Mouse (Mus musculus) liver, embryonic 12.5 days (tissue): ENCODE data around the gene Gmcl1. TPM values are rescaled to one million over a fixed set of nuclear protein-coding genes. Genes with fewer than 3 reads are reported as not detected.

ENCODE experiments used
- ATAC-seq: fragments of 200-750 bp; cut with Nextera tagmentation; 2 replicates; pipeline ENCODE4 v1.8.0; 2017; ENCODE audit warnings: moderate number of reproducible peaks, mild to moderate bottlenecking, moderate library complexity
- H3K27ac ChIP-seq: fragments of 300-500 bp; sonication (generic); 2 replicates; pipeline ENCODE4 v1.5.1; 2016; ENCODE audit warnings: mild to moderate bottlenecking
- H3K27me3 ChIP-seq: fragments of 300-500 bp; sonication (generic); replicated peaks from 2 replicates; pipeline ENCODE4 v1.6.1; 2016; ENCODE audit warnings: mild to moderate bottlenecking, moderate library complexity
- H3K36me3 ChIP-seq: fragments of 300-500 bp; sonication (generic); 2 replicates; pipeline ENCODE4 v1.6.1; 2016; ENCODE audit warnings: mild to moderate bottlenecking, moderate library complexity
- H3K4me1 ChIP-seq: fragments of 300-500 bp; sonication (generic); 2 replicates; pipeline ENCODE4 v1.6.1; 2016
- H3K4me2 ChIP-seq: fragments of 300-500 bp; sonication (generic); 2 replicates; pipeline ENCODE4 v1.6.1; 2016; ENCODE audit warnings: mild to moderate bottlenecking, moderate library complexity
- H3K4me3 ChIP-seq: fragments of 300-500 bp; sonication (generic); 2 replicates; pipeline ENCODE4 v1.5.1; 2016; ENCODE audit warnings: mild to moderate bottlenecking, moderate library complexity
- H3K9ac ChIP-seq: fragments of 300-500 bp; sonication (generic); 2 replicates; pipeline ENCODE4 v1.6.1; 2016; ENCODE audit warnings: mild to moderate bottlenecking, moderate library complexity
- H3K9me3 ChIP-seq: fragments of 300-500 bp; sonication (generic); replicated peaks from 2 replicates; pipeline ENCODE4 v1.6.1; 2016; ENCODE audit warnings: mild to moderate bottlenecking, moderate library complexity
- WGBS: fragments of 180-500 bp; shearing (Covaris S2); methylation state at CpG from one replicate; pipeline ENCODE4 v1.1.7; 2016; ENCODE audit not compliant: insufficient replicate concordance; 5-methylcytosine and 5-hydroxymethylcytosine counted together
- polyA plus RNA-seq: library from polyadenylated mRNA; unstranded; fragments of >200 nt; fragmentation: Nextera tagmentation; extraction: Ambion mirVana; gene quantifications from 2 replicates; pipeline ENCODE4 v1.2.1, GENCODE M21; 2016

The Gmcl1 gene
- polyA plus RNA-seq, 1 experiment from 2014 or later: 17.5 TPM

DNA sequence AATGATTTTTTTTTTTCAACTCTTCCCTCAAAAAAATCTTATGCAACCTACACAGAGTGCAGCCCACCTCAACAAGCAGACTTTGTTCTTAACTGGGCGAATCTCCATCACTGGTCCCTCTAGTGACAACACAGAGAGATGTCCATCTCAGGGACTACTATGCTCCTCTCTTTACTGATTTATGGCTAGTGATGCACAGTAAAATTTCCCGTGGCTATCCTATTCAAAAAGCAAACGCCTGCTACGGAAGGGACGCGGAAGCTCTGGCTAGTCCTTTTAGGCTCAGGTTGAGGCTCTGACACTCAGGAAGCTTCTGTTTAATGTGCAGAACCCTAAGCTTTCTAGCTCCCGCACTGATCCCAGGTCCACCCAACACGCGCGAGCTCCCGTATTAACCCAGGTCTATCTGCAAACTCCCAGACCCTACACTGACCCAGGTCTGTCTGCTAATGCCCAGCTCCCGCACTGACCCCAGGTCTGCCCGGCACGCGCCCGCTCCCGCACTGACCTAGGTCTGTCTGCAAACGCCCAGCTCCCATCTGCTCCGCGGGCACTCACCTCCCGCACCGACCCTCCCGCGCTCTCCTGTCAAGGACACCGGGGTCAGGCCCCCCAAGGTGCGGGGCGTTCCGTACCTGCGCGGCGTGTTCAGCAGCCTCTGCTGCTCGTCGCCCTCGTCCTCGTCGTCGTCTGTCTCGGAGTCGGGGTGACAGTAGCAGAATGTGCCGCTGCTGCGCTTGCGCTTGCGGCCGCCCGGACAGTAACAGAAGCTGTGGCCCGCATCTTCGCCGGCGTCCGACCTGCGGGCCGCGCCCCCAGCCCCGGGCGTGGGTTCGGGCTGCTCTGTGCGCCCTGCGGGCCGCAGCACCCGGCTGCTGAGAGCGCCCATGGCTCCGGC is 658 bp downstream of the Gmcl1 start:
- H3K4me3 ChIP-seq: peak overlapping the region; percentile 91
- H3K27me3 ChIP-seq: no peaks in the 10 kb centered on the region
- peak overlapping the region; percentile 95 for H3K9ac ChIP-seq
- H3K27ac ChIP-seq: peak overlapping the region; percentile 91
- no peaks in the 10 kb centered on the region for H3K9me3 ChIP-seq
- H3K36me3 ChIP-seq: no peaks in the 10 kb centered on the region
- ATAC-seq: peak; percentile 40
- WGBS: under 1% methylated on average over 62 of the region's 62 CpGs
- peak overlapping the region; percentile 100 for H3K4me2 ChIP-seq
- peaks cover 41% of the 10 kb centered on the region for H3K4me1 ChIP-seq

DNA sequence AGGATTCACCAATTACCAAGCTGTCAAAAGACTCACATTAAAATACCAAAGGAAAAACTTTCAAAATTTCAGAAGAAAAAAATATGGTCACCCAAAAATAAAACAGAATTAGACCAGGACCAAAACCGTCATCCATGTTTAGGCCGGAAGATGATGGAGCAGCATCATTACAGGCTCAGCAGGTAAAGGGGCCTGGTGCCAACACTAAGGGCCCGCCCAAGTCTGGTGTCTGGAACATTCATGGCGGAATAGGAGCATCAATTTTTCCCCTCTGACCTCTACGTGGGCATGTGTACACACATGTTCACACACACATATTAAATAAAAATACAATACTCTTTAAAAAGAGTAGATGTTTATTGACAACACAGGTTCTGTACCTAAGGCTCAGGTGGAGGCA is 4.5 kb downstream of the Gmcl1 start:
- Histone ChIP-seq H3K4me2 (no peak overlapping the region), H3K27ac (no peak overlapping the region), H3K36me3 (0 out of 2 replicates have a peak, but pooled peaks cover 4% of the 10 kb centered on the region), H3K4me3 (no peak overlapping the region), H3K27me3 (no peaks in the 10 kb centered on the region), H3K9ac (no peak overlapping the region), H3K9me3 (no peaks in the 10 kb centered on the region), H3K4me1 (peaks cover 20% of the 10 kb centered on the region)
- 78% methylated on average over 5 of the region's 5 CpGs for WGBS
- no peak for ATAC-seq

DNA sequence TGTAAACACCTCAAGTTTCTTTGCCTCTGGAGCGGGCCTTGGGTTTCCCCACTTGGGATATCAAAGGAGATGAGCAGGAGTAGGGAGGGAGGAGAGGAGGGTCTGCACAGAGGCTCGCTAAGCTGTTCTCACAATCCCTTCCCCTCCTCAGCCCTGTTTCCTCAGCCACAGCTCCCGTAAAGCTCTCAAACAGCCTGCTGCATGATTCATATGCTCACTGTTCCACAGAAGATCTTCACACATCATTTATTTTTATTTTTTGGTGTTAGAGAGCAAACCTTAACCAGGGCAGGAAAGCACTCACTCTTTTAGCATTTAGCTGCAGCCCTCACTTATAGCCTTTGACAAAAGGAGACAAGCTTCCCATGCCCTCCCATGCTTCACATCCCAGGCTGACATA is 11.2 kb downstream of the Gmcl1 start:
- no peak overlapping the region for H3K4me2 ChIP-seq
- WGBS: 67% methylated on average over 3 of the region's 3 CpGs
- H3K9me3 ChIP-seq: no peaks in the 10 kb centered on the region
- H3K27ac ChIP-seq: no peak overlapping the region
- no peak overlapping the region for H3K9ac ChIP-seq
- peaks cover 10% of the 10 kb centered on the region for H3K36me3 ChIP-seq
- no peak for ATAC-seq
- H3K4me1 ChIP-seq: no peaks in the 10 kb centered on the region
- H3K27me3 ChIP-seq: no peaks in the 10 kb centered on the region
- H3K4me3 ChIP-seq: no peak overlapping the region

DNA sequence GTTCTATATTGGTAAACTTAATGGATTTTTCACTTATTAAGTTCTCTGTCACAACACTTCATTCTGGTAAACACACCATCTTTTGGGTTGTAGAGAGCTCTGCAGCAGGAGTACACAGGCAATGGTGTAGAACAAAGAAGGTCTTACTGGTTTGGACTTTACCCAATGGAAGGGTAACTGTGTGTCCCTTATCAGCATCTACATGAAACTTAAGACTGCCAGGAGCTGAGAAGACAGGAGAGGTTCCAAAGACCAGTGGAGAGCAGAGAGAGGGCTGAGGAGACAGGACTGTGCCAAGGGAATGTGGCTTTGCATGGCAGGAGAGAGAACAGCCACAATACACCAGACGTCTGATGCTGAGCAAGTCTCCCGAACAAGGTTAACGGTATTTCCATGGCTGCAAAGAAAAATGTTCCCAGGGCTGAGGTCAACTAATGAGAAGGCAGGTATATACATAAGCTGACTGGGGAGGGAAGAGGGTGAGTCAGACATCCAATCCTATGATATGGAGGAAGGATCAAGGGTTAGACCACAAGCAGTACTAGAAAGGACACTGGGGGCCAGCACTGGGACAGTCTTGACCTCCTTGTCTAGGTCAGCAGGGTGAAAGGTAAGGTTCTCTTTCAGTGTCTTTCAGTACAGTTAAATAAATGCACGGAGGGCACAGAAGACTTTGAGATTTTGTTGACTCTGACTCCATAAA is 25.0 kb downstream of the Gmcl1 start:
- Histone ChIP-seq H3K36me3 (peaks cover 28% of the 10 kb centered on the region), H3K4me3 (no peak overlapping the region)
- WGBS: 89% methylated on average over 4 of the region's 4 CpGs

DNA sequence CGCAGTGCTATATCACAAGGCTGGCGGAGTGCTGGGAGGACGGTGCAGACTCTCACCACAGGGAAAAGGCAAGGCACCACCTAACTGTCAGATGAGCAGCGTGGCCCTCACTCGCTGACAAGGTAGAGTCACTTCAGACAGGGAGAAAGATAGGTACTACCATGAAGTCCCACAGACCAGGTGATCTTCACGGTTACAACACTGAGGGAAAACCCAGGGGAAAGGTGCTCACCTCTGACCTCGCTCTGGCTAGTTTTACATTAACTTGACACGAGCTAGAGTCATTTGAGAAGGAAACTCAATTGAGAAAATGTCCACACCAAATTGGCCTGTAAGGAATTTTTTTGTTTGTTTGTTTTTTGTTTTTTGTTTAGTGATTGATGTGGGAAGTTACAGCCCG is 30.6 kb downstream of the Gmcl1 start:
- Histone ChIP-seq H3K4me3 (no peak overlapping the region), H3K9me3 (no peaks in the 10 kb centered on the region), H3K4me2 (no peak overlapping the region), H3K27ac (no peak overlapping the region), H3K27me3 (no peaks in the 10 kb centered on the region), H3K36me3 (peaks cover 57% of the 10 kb centered on the region), H3K4me1 (0 out of 2 replicates have a peak, but pooled peaks cover 6% of the 10 kb centered on the region), H3K9ac (no peak overlapping the region)
- no peak for ATAC-seq
- WGBS: 79% methylated on average over 9 of the region's 9 CpGs

More for the DNA sequence above, 25.0 kb downstream of the Gmcl1 start:
- no peaks in the 10 kb centered on the region for H3K27me3 ChIP-seq
- H3K4me1 ChIP-seq: no peaks in the 10 kb centered on the region
- no peak overlapping the region for H3K27ac ChIP-seq
- no peak for ATAC-seq
- H3K9ac ChIP-seq: no peak overlapping the region
- no peak overlapping the region for H3K4me2 ChIP-seq
- H3K9me3 ChIP-seq: no peaks in the 10 kb centered on the region

DNA sequence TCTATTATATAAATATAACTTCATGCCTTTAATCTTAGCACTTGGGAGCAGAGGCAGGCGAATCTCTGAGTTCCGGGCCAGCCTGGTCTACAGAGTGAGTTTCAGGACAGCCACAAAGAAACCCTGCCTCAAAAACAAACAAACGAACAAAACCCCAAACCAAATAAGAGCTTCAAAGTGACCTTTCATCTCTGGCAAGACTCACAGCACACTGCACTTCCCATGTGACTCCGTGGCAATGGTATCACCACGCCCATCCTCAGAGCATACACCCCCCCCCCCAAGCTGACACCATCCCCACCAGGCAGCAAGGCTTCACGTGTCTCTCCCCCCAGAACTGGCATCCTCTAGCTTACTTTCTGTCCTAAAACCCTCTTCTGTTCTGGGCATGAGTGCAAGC is 35.3 kb downstream of the Gmcl1 start:
- Histone ChIP-seq H3K36me3 (peaks cover 52% of the 10 kb centered on the region), H3K4me1 (0 out of 2 replicates have a peak, but pooled peaks cover 6% of the 10 kb centered on the region), H3K9me3 (no peaks in the 10 kb centered on the region), H3K27ac (no peak overlapping the region), H3K4me2 (no peak overlapping the region), H3K27me3 (no peaks in the 10 kb centered on the region), H3K4me3 (no peak overlapping the region), H3K9ac (no peak overlapping the region)
- WGBS: 61% methylated on average over 6 of the region's 6 CpGs
- 0 out of 2 replicates have a peak, but pooled peaks have one; percentile 21 for ATAC-seq

DNA sequence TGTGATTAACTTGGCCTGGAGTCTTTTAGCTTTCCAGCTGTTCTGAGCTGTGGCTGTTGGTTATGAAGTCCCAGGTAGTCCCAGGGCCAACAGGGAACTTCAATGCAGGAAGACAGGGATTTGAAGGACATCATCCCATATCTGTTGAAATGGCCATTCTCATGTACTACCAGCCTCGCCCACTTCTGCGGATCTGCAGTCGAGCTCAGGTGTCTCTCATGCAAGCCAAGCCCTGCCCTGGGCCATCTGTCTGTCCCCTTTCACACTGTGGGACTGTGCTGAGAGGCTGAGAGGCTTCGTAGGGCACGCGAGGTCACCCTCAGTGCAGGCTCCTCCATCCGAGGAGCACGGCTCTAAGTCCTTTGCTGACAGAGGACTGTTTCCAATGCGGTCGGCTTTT is 37.0 kb downstream of the Gmcl1 start:
- 82% methylated on average over 10 of the region's 10 CpGs for WGBS
- Histone ChIP-seq H3K36me3 (peaks cover 39% of the 10 kb centered on the region), H3K9ac (no peak overlapping the region), H3K4me3 (no peak overlapping the region), H3K9me3 (no peaks in the 10 kb centered on the region), H3K27ac (no peak overlapping the region), H3K4me1 (0 out of 2 replicates have a peak, but pooled peaks cover 5% of the 10 kb centered on the region), H3K27me3 (no peaks in the 10 kb centered on the region), H3K4me2 (no peak overlapping the region)
- no peak for ATAC-seq

DNA sequence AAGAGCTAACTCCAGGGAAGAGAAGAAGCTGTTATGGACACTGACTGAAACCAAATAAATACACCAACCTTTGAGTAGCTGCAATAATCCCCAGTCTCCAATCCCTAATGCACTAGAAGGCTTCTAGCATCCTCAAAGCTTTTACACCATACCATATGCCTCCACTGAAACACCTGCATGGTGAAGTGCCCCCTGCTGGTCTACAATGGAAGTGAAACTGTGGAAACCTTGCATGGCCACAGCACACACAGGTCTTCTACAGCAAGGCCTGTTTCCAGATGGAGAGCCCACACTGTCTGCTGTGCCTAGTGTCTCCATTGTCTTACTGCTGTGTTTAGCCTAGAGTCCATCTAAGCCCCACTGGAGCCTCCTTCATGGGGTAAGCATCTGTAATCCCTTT is 38.7 kb downstream of the Gmcl1 start:
- H3K9me3 ChIP-seq: no peaks in the 10 kb centered on the region
- H3K36me3 ChIP-seq: peaks cover 31% of the 10 kb centered on the region
- H3K9ac ChIP-seq: no peak overlapping the region
- no peak overlapping the region for H3K4me3 ChIP-seq
- H3K27ac ChIP-seq: no peak overlapping the region
- no peak overlapping the region for H3K4me2 ChIP-seq
- H3K4me1 ChIP-seq: peaks cover 8% of the 10 kb centered on the region
- H3K27me3 ChIP-seq: no peaks in the 10 kb centered on the region
- ATAC-seq: no peak

DNA sequence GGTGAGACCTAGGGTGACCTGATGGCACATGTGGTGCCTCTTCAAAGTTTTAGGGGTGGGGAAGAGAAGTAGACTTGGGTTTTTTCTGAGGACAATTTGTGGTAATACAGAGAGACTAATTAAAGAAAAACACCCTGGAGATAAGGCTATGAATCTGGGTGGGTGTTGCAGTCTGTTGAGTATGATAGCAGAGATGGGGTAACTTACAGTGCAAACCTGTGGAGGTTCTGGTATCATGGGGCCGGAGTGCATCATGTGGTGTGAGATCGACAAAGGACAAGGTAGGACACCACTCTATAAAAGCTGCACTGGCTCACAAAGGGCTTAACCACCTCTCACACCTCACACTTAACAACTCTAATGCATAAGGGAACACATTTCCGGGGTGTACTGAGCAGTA is 43.5 kb downstream of the Gmcl1 start:
- no peak overlapping the region for H3K4me3 ChIP-seq
- no peaks in the 10 kb centered on the region for H3K9me3 ChIP-seq
- H3K9ac ChIP-seq: no peak overlapping the region
- H3K4me2 ChIP-seq: no peak overlapping the region
- H3K4me1 ChIP-seq: peaks cover 18% of the 10 kb centered on the region
- peaks cover 7% of the 10 kb centered on the region for H3K36me3 ChIP-seq
- 48% methylated on average over 3 of the region's 3 CpGs for WGBS
- peak; percentile 75 for ATAC-seq
- no peak overlapping the region for H3K27ac ChIP-seq
- H3K27me3 ChIP-seq: no peaks in the 10 kb centered on the region

DNA sequence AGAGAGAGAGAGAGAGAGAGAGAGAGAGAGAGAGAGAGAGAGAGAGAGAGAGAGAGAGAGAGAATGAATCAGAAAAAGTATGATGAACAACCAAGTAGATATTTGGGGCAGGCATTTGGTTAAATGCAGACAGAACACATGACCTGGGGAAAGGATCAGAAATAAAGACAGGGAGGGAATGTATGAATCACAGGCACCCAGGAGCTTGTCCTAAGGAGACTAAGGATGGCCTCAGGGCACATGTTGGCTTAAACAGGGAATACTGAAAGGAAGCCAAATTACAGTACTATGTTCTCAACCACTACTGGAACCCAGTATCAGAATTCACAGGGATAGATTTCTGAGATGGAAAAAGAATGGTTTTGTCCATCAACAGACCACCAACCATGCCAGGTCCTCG is 46.2 kb downstream of the Gmcl1 start:
- Histone ChIP-seq H3K4me3 (no peak overlapping the region), H3K9me3 (no peaks in the 10 kb centered on the region), H3K36me3 (peaks cover 17% of the 10 kb centered on the region), H3K27me3 (no peaks in the 10 kb centered on the region), H3K4me2 (no peak overlapping the region), H3K27ac (no peak overlapping the region), H3K4me1 (peaks cover 31% of the 10 kb centered on the region), H3K9ac (no peak overlapping the region)
- no peak for ATAC-seq
- WGBS: 65% methylated on average over 1 of the region's 1 CpGs

DNA sequence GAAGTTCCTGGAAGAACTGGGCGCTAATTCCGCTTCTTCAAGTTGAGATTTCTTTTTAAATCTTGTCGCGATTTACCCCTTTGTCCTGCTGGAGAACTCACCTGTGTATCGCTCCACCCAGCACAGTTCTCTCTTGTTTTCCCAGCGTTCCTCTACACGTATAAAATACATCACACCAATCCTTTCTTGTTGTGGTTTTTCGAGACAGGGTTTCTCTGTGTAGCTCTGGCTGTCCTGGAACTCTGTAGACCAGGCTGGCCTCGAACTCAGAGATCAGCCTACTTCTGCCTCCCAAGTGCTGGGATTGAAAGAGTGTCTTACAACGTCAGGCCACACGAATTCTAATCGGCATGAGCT is 48.5 kb downstream of the Gmcl1 start:
- no peak for ATAC-seq
- peak overlapping the region; percentile 89 for H3K4me3 ChIP-seq
- H3K4me1 ChIP-seq: peaks cover 25% of the 10 kb centered on the region
- peak overlapping the region; percentile 88 for H3K9ac ChIP-seq
- no peaks in the 10 kb centered on the region for H3K27me3 ChIP-seq
- 36% methylated on average over 12 of the region's 12 CpGs for WGBS
- H3K9me3 ChIP-seq: no peaks in the 10 kb centered on the region
- peak overlapping the region; percentile 73 for H3K4me2 ChIP-seq
- H3K36me3 ChIP-seq: peaks cover 33% of the 10 kb centered on the region
- H3K27ac ChIP-seq: peak overlapping the region; percentile 89

DNA sequence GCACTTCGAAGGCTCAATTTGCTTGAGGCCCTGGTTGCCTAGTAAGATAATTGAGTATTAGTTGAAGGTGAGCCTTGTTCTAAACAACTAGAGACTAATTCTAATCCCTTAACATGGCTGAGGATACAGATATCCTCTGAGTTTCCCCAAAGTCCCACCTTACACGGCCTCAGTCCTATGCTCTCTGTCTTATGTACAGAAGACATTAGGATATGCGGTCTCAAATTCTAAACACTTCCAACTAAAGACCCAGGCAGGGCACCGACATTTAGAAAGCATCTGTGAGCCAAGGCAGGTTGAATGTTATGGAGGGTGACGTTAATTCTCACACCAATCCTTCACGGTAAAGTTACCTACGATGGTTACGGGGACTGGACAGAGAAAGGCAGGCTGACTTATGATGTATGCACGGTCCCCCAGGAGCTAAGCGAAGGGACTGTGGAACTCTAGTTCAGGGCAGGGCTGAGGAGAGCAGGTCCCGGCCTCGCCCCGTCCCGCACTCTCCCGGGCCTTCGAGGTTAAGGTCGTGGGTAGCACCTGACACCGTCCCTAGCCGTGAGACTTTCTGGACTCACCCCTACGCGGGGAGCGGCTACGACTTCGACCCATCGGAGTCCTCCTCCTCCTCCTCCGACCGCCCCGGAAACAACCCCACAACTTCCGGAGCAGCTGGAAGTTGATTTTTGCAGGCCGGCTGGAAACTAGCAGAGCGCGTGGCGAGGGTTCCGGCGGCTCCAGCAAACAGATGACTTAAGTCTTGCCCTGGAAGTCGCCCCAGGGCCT is 49.1 kb downstream of the Gmcl1 start, which contains the start of gene Snrnp27:
Gene Snrnp27, minus strand, starts transcription at position 651 of the 783 bp plus-strand sequence.
- H3K9me3 ChIP-seq: no peaks in the 10 kb centered on the region
- ATAC-seq: peak; percentile 96
- H3K27me3 ChIP-seq: no peaks in the 10 kb centered on the region
- H3K27ac ChIP-seq: peak within 1 kb of the TSS; percentile 89
- peak within 1 kb of the TSS; percentile 89 for H3K4me3 ChIP-seq
- H3K36me3 ChIP-seq: peaks cover 38% of the 10 kb centered on the region
- peak within 1 kb of the TSS; percentile 88 for H3K9ac ChIP-seq
- H3K4me2 ChIP-seq: peak within 1 kb of the TSS; percentile 73
- WGBS: 3% methylated on average over 36 of the region's 36 CpGs
- H3K4me1 ChIP-seq: peaks cover 19% of the 10 kb centered on the region
